Mouse (Mus musculus) embryonic facial prominence, embryonic 14.5 days (tissue): ENCODE measurements around the gene Adam22. TPM values are rescaled to one million over a fixed set of nuclear protein-coding genes. Genes with fewer than 3 reads are reported as not detected.

ENCODE experiments used
- ATAC-seq: fragments of 200-750 bp; cut with Nextera tagmentation; 2 replicates; pipeline ENCODE4 v1.8.0; 2017; ENCODE audit warnings: low read depth, moderate number of reproducible peaks, moderate TSS enrichment
- DNase-seq: peaks from one replicate; pipeline ENCODE4 v3.0.0-alpha.2; 2015; ENCODE audit warnings: low spot score
- H3K27ac ChIP-seq: fragments of 300-500 bp; sonication (generic); replicated peaks from 2 replicates; pipeline ENCODE4 v1.5.1; 2014; ENCODE audit warnings: low read depth, mild to moderate bottlenecking, low read length, moderate library complexity
- H3K27me3 ChIP-seq: fragments of 300-500 bp; sonication (generic); replicated peaks from 2 replicates; pipeline ENCODE4 v1.6.1; 2014; ENCODE audit warnings: low read length; ENCODE audit not compliant: control insufficient read depth, insufficient read depth
- H3K36me3 ChIP-seq: fragments of 300-500 bp; sonication (generic); 2 replicates; pipeline ENCODE4 v1.6.1; 2014; ENCODE audit warnings: low read length, mixed read lengths; ENCODE audit not compliant: control insufficient read depth, insufficient read depth
- H3K4me1 ChIP-seq: fragments of 300-500 bp; sonication (generic); 2 replicates; pipeline ENCODE4 v1.6.1; 2014; ENCODE audit warnings: antibody characterized with exemption, low read length; ENCODE audit not compliant: control insufficient read depth, insufficient read depth
- H3K4me2 ChIP-seq: fragments of 300-500 bp; sonication (generic); 2 replicates; pipeline ENCODE4 v1.6.1; 2014; ENCODE audit warnings: low read depth, mild to moderate bottlenecking, low read length, moderate library complexity, mixed read lengths
- H3K4me3 ChIP-seq: fragments of 300-500 bp; sonication (generic); 2 replicates; pipeline ENCODE4 v1.5.1; 2014; ENCODE audit warnings: low read depth, mild to moderate bottlenecking, low read length
- H3K9ac ChIP-seq: fragments of 300-500 bp; sonication (generic); 2 replicates; pipeline ENCODE4 v1.6.1; 2014; ENCODE audit warnings: low read depth, mild to moderate bottlenecking, low read length, moderate library complexity, mixed read lengths
- H3K9me3 ChIP-seq: fragments of 300-500 bp; sonication (generic); 2 replicates; pipeline ENCODE4 v1.6.1; 2016; ENCODE audit warnings: low read length; ENCODE audit not compliant: control insufficient read depth
- WGBS: fragments of 180-500 bp; shearing (Covaris S2); extraction: QIAGEN DNeasy Blood & Tissue Kit; methylation state at CpG from one replicate; pipeline ENCODE4 v1.1.7; 2014; 5-methylcytosine and 5-hydroxymethylcytosine counted together
- polyA plus RNA-seq: library from polyadenylated mRNA; unstranded; fragments of >200 nt; fragmentation: Nextera tagmentation; extraction: Ambion mirVana; gene quantifications from 2 replicates; pipeline ENCODE4 v1.2.1, GENCODE M21; 2014

Adam22 gene
- polyA plus RNA-seq, 1 experiment from 2014 or later: 14.8 TPM

DNA sequence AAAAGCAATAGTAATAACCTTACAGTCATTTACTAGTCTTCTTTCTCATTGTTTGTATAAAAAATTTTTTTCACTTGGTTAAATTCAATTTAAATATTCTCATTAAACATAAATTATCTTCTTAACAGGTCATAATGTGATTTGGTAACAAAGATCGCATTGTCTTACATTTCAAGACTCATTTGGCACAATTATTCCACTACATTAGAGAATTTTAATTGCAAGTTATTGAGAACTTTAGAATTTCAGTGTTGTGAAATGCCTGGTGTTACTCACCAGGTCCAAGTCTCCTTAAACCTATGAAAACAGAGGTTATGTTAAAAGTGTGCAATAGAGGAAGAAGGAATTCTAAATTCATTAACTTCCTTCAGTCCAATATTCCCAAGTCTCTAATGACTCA lies 76.5 kb downstream of the Adam22 start:
- no peaks in the 10 kb centered on the region for H3K36me3 ChIP-seq
- no peak overlapping the region for H3K4me3 ChIP-seq
- no peak for DNase-seq
- H3K4me2 ChIP-seq: no peak overlapping the region
- no peaks in the 10 kb centered on the region for H3K27me3 ChIP-seq
- H3K27ac ChIP-seq: no peak overlapping the region
- no peak overlapping the region for H3K9ac ChIP-seq
- ATAC-seq: no peak
- H3K4me1 ChIP-seq: peaks cover 4% of the 10 kb centered on the region; the same call in 1 of the 2 replicates
- WGBS: 88% methylated on average over 1 of the region's 1 CpGs
- no peaks in the 10 kb centered on the region for H3K9me3 ChIP-seq

DNA sequence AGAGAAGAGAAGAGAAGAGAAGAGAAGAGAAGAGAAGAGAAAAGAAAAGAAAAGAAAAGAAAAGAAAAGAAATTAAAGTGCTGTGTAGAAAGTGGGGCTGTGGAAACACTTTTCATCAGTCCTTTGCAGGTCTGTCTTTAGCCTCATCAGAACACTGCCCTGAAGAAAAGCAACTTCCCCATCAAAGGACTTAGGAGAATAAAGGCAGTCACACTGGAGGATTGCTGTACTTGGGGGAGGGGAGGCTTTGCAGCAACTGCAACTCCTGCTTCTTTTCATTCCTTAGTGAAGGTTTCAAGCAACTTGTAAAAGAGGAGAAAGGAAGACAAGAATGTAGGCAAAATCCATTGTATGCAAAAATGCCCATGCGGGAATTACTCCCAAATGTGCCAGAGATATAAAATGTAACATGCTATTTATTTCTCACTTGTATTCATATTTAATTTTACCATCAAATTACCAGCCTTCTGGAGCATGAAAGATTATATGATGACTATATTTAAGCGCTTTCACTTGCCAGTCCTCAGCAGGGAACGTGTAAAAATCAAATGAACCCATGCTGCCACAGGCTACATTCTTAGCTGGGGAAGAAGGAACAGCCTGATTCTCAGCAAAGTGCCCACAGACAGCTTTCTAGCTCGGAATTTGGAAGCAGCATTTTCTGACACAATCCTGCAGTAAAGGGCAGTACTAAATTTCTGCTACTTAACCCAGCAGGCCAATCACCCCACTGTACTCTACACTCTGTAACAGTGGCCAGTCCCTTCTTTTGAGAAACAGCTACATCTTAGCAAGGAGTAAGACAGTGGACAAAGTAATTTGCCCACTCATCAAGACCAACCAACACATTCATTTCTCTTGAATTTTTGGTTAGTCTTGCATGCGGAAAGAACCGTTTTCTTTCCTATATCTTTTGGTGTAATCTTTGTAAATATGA lies 78.0 kb downstream of the Adam22 start:
- Histone ChIP-seq H3K4me1 (peaks cover 4% of the 10 kb centered on the region; the same call in 1 of the 2 replicates), H3K9me3 (no peaks in the 10 kb centered on the region), H3K4me2 (no peak overlapping the region), H3K36me3 (no peaks in the 10 kb centered on the region), H3K4me3 (no peak overlapping the region), H3K27me3 (no peaks in the 10 kb centered on the region), H3K27ac (no peak overlapping the region; the same call in 1 of the 2 replicates), H3K9ac (no peak overlapping the region)
- ATAC-seq: no peak
- 63% methylated on average over 6 of the region's 6 CpGs for WGBS
- DNase-seq: no peak

DNA sequence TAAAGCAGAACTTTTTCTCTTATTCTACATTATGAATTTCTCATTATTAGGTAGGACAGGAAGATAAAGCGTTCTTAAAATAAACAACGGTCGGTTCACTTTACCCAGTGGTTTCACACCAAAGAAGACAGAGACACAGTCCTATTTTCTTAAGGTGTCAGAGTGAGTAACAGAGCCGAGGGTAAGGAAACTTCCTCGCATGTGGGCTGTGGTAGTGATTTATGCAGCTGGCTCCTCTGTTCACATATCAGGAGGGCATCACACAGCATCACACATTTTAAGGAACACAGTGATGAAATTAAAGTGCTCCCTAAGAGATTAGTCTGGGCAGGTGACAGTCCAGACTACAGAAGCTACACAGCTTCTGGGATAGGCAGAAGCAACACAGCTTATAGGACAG lies 83.8 kb downstream of the Adam22 start:
- H3K36me3 ChIP-seq: no peaks in the 10 kb centered on the region
- 70% methylated on average over 5 of the region's 5 CpGs for WGBS
- H3K4me3 ChIP-seq: no peak overlapping the region
- no peaks in the 10 kb centered on the region for H3K9me3 ChIP-seq
- H3K27ac ChIP-seq: no peak overlapping the region
- H3K27me3 ChIP-seq: no peaks in the 10 kb centered on the region
- ATAC-seq (no peak), DNase-seq (no peak)
- no peak overlapping the region for H3K4me2 ChIP-seq
- no peak overlapping the region for H3K9ac ChIP-seq
- H3K4me1 ChIP-seq: no peaks in the 10 kb centered on the region

DNA sequence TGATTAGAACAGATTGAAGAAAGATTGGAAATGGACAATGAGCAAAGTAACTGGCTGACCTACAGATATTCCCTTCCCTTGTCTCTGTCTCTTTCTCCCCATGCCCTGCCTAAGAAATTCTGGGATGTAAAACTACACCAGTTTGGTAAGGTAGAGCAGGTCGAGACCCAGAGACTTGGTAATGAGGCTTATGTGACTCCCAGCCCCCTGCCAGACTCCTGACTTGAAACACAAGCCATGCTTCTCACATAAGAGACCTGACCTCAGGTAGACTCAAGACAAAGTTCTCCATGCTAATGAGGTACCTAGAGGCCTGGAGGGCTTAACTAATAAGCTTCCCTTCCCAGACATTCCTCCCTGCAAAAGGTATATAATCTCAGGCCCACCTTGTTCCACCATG lies 91.8 kb downstream of the Adam22 start:
- no peak overlapping the region for H3K4me3 ChIP-seq
- no peaks in the 10 kb centered on the region for H3K27me3 ChIP-seq
- DNase-seq (no peak), ATAC-seq (no peak)
- no peaks in the 10 kb centered on the region for H3K9me3 ChIP-seq
- H3K36me3 ChIP-seq: no peaks in the 10 kb centered on the region
- 58% methylated on average over 1 of the region's 1 CpGs for WGBS
- no peak overlapping the region for H3K27ac ChIP-seq
- no peak overlapping the region for H3K4me2 ChIP-seq
- no peaks in the 10 kb centered on the region for H3K4me1 ChIP-seq
- no peak overlapping the region for H3K9ac ChIP-seq

DNA sequence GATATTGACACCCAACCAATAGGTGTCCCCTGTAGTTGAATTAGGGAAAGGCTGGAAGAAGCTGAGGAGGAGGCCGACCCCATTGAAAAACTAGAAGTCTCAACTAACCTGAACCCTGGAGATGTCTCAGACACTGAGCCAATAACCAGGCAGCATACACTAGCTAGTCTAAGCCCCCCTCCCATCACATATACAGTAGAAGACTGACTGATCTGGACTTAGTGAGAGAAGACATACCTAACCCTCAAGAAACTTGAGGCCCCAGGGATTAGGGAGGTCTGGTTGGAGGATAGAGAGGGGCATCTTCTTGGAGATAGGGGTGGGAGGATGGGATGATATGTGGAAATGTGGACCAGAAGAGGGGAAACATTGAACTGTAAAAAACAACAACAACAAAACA lies 110.6 kb downstream of the Adam22 start:
- Histone ChIP-seq H3K27ac (no peak overlapping the region), H3K9me3 (no peaks in the 10 kb centered on the region), H3K4me3 (no peak overlapping the region), H3K4me1 (no peaks in the 10 kb centered on the region), H3K9ac (no peak overlapping the region), H3K36me3 (no peaks in the 10 kb centered on the region), H3K4me2 (no peak overlapping the region), H3K27me3 (no peaks in the 10 kb centered on the region)
- 79% methylated on average over 1 of the region's 1 CpGs for WGBS
- ATAC-seq (no peak), DNase-seq (no peak)

DNA sequence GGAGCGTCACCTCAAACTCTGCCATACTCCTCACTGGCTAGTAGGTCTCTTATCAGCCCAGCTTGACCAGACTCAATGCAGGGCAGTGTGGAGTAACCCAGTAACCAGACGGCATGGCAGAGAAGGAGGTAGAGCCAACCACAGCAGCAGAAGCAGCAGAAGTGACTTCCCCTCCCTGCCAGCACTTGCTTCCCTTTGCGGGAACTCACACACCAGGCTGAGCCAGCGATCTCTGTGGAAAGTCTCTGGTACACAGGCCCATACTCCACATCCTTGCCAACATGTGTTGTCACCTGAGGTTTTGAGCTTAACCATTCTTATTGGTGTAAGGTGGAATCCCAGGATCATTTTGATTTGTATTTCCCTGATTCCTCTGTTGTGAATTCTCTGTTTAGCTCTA lies 111.5 kb downstream of the Adam22 start:
- Histone ChIP-seq H3K27me3 (no peaks in the 10 kb centered on the region), H3K27ac (no peak overlapping the region), H3K9ac (no peak overlapping the region), H3K4me3 (no peak overlapping the region), H3K9me3 (no peaks in the 10 kb centered on the region), H3K4me2 (no peak overlapping the region), H3K4me1 (no peaks in the 10 kb centered on the region), H3K36me3 (no peaks in the 10 kb centered on the region)
- DNase-seq: no peak
- WGBS: 83% methylated on average over 4 of the region's 4 CpGs
- no peak for ATAC-seq

DNA sequence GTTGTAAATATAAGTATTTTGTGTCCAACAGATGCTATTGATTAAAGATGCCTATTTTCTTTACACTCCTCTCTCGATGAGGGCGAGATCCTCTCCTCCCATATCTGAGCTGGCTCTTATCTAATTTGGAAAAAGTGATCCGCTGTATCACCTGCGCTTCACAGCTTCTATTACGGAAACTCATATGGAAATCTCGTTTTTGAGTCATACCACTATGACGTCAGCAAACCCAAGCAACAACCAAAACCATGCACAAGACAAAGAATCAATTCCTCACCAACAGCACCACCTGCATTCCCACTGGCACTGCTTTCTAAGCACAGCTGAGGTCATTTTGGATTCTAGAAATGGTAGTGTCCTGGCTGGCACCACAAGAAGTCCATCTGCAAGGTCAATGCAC lies 123.3 kb downstream of the Adam22 start:
- no peaks in the 10 kb centered on the region for H3K9me3 ChIP-seq
- H3K4me1 ChIP-seq: no peaks in the 10 kb centered on the region
- H3K27me3 ChIP-seq: no peaks in the 10 kb centered on the region
- DNase-seq (no peak), ATAC-seq (no peak)
- no peaks in the 10 kb centered on the region for H3K36me3 ChIP-seq
- WGBS: 86% methylated on average over 7 of the region's 7 CpGs
- H3K4me3 ChIP-seq: no peak overlapping the region
- no peak overlapping the region for H3K9ac ChIP-seq
- H3K4me2 ChIP-seq: no peak overlapping the region
- no peak overlapping the region for H3K27ac ChIP-seq

DNA sequence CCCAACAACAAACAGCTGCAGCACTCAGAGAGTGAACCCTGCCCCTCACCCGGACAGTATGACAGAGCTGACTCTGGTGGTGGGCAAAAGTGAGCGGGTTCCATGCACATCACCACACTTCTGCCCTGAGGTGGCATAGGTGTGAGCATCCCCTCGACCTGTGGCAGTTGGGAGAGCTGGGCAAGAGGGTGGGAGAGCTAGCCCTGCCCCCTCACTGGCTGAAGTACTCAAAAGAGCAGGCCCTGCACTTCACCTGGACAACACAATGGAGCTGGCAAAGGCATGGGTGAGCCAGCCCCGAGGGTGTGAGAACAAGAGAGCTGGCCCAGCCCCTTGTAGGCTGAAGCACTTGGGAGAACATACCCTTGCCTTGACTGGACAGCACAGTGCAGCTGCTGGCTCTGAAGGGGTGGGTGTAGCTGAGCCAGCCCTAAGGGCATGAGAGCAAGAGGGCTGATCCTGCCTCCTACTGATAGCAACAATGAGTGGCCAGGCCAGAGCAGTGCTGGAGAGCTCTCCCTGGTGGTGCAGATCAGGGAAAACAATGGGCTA lies 124.8 kb downstream of the Adam22 start:
- Histone ChIP-seq H3K27ac (no peak overlapping the region), H3K4me3 (no peak overlapping the region), H3K9ac (no peak overlapping the region), H3K27me3 (no peaks in the 10 kb centered on the region), H3K4me2 (no peak overlapping the region), H3K9me3 (no peaks in the 10 kb centered on the region), H3K4me1 (no peaks in the 10 kb centered on the region), H3K36me3 (no peaks in the 10 kb centered on the region)
- 44% methylated on average over 4 of the region's 4 CpGs for WGBS
- ATAC-seq: no peak
- peak; percentile 2 for DNase-seq

DNA sequence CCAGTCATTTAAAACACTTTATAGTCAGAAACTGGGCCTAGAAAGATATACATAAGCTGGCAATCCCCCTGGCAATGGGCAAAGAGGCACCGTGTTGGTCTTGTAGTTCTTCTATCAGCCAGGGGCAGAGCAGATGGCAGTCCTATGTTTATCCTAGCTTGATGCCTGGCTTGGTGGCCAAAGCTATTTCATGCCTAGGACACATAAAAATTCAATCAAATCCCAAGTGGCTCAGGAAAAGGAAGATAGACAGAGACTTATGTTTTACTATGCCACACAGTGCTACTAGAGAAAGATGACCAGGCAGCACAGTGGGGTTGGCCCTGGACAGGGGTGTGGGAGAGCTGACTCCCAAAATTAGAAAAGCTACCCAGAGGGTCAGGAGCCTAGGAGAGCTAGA lies 125.3 kb downstream of the Adam22 start:
- Histone ChIP-seq H3K9me3 (no peaks in the 10 kb centered on the region), H3K4me2 (no peak overlapping the region), H3K4me3 (no peak overlapping the region), H3K36me3 (no peaks in the 10 kb centered on the region), H3K9ac (no peak overlapping the region), H3K27me3 (no peaks in the 10 kb centered on the region), H3K4me1 (no peaks in the 10 kb centered on the region), H3K27ac (no peak overlapping the region)
- 82% methylated on average over 1 of the region's 1 CpGs for WGBS
- no peak for DNase-seq
- ATAC-seq: no peak
